Mouse (Mus musculus): ENCODE results near the gene AW146154. TPM values are rescaled to one million over a fixed set of nuclear protein-coding genes. Genes with fewer than 3 reads are reported as not detected.
"Not testable (repeated sequence)": the region's sequence is repeated elsewhere in the genome, so short reads cannot be mapped to it uniquely, and the experiment has no call there.

The AW146154 gene
- polyA plus RNA-seq (2014; fragmentation: Nextera tagmentation; extraction: Ambion mirVana): 4.9 and 7.3 TPM in 2 replicates

- Histone ChIP-seq H3K4me2 (peak within 1 kb of the TSS; percentile 88), H3K4me3 (ENCODE audit: low read depth, low read length) (peak within 1 kb of the TSS; percentile 59), H3K27ac (ENCODE audit: low read depth, low read length) (no peak within 1 kb of the TSS), H3K4me1 (ENCODE audit: control insufficient read depth, insufficient read depth, low read length) (no peaks in the 10 kb centered on the region), H3K9me3 (replicated peaks; ENCODE audit: control insufficient read depth, low read length) (no peaks in the 10 kb centered on the region), H3K27me3 (ENCODE audit: control insufficient read depth, insufficient read depth, low read length) (no peaks in the 10 kb centered on the region), H3K36me3 (ENCODE audit: control insufficient read depth, insufficient read depth, low read length) (peaks cover 3% of the 10 kb centered on the region; the same call in 1 of the 2 replicates), H3K9ac (ENCODE audit: low read depth, low read length) (peak within 1 kb of the TSS; percentile 77)
- ATAC-seq (replicated peaks; ENCODE audit: insufficient number of reproducible peaks, low FRiP score, low TSS enrichment): peak; percentile 97
- WGBS (ENCODE audit: insufficient replicate concordance): 0% methylated on average over 18 of the region's 18 CpGs
These were observed at the start of gene AW146154, which contains the start of gene Gm20449 for GRCm38 (mm10) chr7:41499389-41500049. TSS of gene AW146154 (minus strand) at chr7:41499890. TSS of gene Gm20449 (minus strand) at chr7:41499417.

- Histone ChIP-seq H3K4me3 (ENCODE audit: low read depth, low read length) (no peak overlapping the region), H3K36me3 (ENCODE audit: control insufficient read depth, insufficient read depth, low read length) (no peaks in the 10 kb centered on the region), H3K27ac (ENCODE audit: low read depth, low read length) (no peak overlapping the region), H3K9me3 (replicated peaks; ENCODE audit: control insufficient read depth, low read length) (no peaks in the 10 kb centered on the region; the same call in 1 of the 2 replicates), H3K9ac (ENCODE audit: low read depth, low read length) (no peak overlapping the region), H3K4me1 (ENCODE audit: control insufficient read depth, insufficient read depth, low read length) (no peaks in the 10 kb centered on the region), H3K27me3 (ENCODE audit: control insufficient read depth, insufficient read depth, low read length) (no peaks in the 10 kb centered on the region), H3K4me2 (no peak overlapping the region)
- no peak for ATAC-seq (replicated peaks; ENCODE audit: insufficient number of reproducible peaks, low FRiP score, low TSS enrichment)
- WGBS (ENCODE audit: insufficient replicate concordance): 83% methylated on average over 3 of the region's 3 CpGs
These were observed 13.0 kb upstream of the AW146154 start for GRCm38 (mm10) chr7:41512672-41513071.

- ATAC-seq (replicated peaks; ENCODE audit: insufficient number of reproducible peaks, low FRiP score, low TSS enrichment): no peak
These were observed 12.5 kb upstream of the AW146154 start for GRCm38 (mm10) chr7:41512207-41512606.

GRCm38 (mm10) chr7:41502402-41502801 lies 2.7 kb upstream of the AW146154 start:
- 35% methylated on average over 1 of the region's 1 CpGs for WGBS (ENCODE audit: insufficient replicate concordance)
- no peak overlapping the region for H3K27ac ChIP-seq (ENCODE audit: low read depth, low read length)
- no peak overlapping the region for H3K4me3 ChIP-seq (ENCODE audit: low read depth, low read length)
- no peaks in the 10 kb centered on the region for H3K36me3 ChIP-seq (ENCODE audit: control insufficient read depth, insufficient read depth, low read length)
- no peak for ATAC-seq (replicated peaks; ENCODE audit: insufficient number of reproducible peaks, low FRiP score, low TSS enrichment)
- H3K27me3 ChIP-seq (ENCODE audit: control insufficient read depth, insufficient read depth, low read length): no peaks in the 10 kb centered on the region
- no peak overlapping the region for H3K4me2 ChIP-seq
- H3K4me1 ChIP-seq (ENCODE audit: control insufficient read depth, insufficient read depth, low read length): no peaks in the 10 kb centered on the region
- no peaks in the 10 kb centered on the region for H3K9me3 ChIP-seq (replicated peaks; ENCODE audit: control insufficient read depth, low read length)
- H3K9ac ChIP-seq (ENCODE audit: low read depth, low read length): no peak overlapping the region

More at GRCm38 (mm10) chr7:41512207-41512606, 12.5 kb upstream of the AW146154 start:
- no peaks in the 10 kb centered on the region for H3K27me3 ChIP-seq (ENCODE audit: control insufficient read depth, insufficient read depth, low read length)
- WGBS (ENCODE audit: insufficient replicate concordance): 13% methylated on average over 1 of the region's 1 CpGs
- H3K36me3 ChIP-seq (ENCODE audit: control insufficient read depth, insufficient read depth, low read length): no peaks in the 10 kb centered on the region
- H3K4me3 ChIP-seq (ENCODE audit: low read depth, low read length): no peak overlapping the region
- H3K4me1 ChIP-seq (ENCODE audit: control insufficient read depth, insufficient read depth, low read length): no peaks in the 10 kb centered on the region
- no peak overlapping the region for H3K9ac ChIP-seq (ENCODE audit: low read depth, low read length)
- H3K27ac ChIP-seq (ENCODE audit: low read depth, low read length): no peak overlapping the region
- H3K4me2 ChIP-seq: no peak overlapping the region
- H3K9me3 ChIP-seq (replicated peaks; ENCODE audit: control insufficient read depth, low read length): no peaks in the 10 kb centered on the region; the same call in 1 of the 2 replicates

GRCm38 (mm10) chr7:41500151-41500934 lies 653 bp upstream of the AW146154 start:
- Histone ChIP-seq H3K9ac (ENCODE audit: low read depth, low read length) (peak overlapping the region; percentile 52; the same call in 1 of the 2 replicates), H3K36me3 (ENCODE audit: control insufficient read depth, insufficient read depth, low read length) (no peaks in the 10 kb centered on the region), H3K4me3 (ENCODE audit: low read depth, low read length) (peak overlapping the region; percentile 59), H3K4me1 (ENCODE audit: control insufficient read depth, insufficient read depth, low read length) (no peaks in the 10 kb centered on the region), H3K4me2 (peak overlapping the region; percentile 88), H3K9me3 (replicated peaks; ENCODE audit: control insufficient read depth, low read length) (no peaks in the 10 kb centered on the region), H3K27ac (ENCODE audit: low read depth, low read length) (no peak overlapping the region), H3K27me3 (ENCODE audit: control insufficient read depth, insufficient read depth, low read length) (no peaks in the 10 kb centered on the region)
- WGBS (ENCODE audit: insufficient replicate concordance): 17% methylated on average over 22 of the region's 22 CpGs
- peak; percentile 36; the same call in 1 of the 2 replicates for ATAC-seq (replicated peaks; ENCODE audit: insufficient number of reproducible peaks, low FRiP score, low TSS enrichment)

- H3K27me3 ChIP-seq (ENCODE audit: control insufficient read depth, insufficient read depth, low read length); H3K4me1 ChIP-seq (ENCODE audit: control insufficient read depth, insufficient read depth, low read length); H3K27ac ChIP-seq (ENCODE audit: low read depth, low read length); H3K9me3 ChIP-seq (replicated peaks; ENCODE audit: control insufficient read depth, low read length); H3K36me3 ChIP-seq (ENCODE audit: control insufficient read depth, insufficient read depth, low read length): not testable (repeated sequence)
- peak overlapping the region; percentile 88 for H3K4me2 ChIP-seq
- peak; percentile 65 for ATAC-seq (replicated peaks; ENCODE audit: insufficient number of reproducible peaks, low FRiP score, low TSS enrichment)
- H3K4me3 ChIP-seq (ENCODE audit: low read depth, low read length): peak overlapping the region; percentile 59
- H3K9ac ChIP-seq (ENCODE audit: low read depth, low read length): peak overlapping the region; percentile 77
- 0% methylated on average over 6 of the region's 6 CpGs for WGBS (ENCODE audit: insufficient replicate concordance)
These were observed 687 bp downstream of the AW146154 start for GRCm38 (mm10) chr7:41499018-41499388.

GRCm38 (mm10) chr7:41498464-41498863 lies 1.2 kb downstream of the AW146154 start:
- Histone ChIP-seq H3K4me3 (ENCODE audit: low read depth, low read length) (peak overlapping the region; percentile 59), H3K4me2 (peak overlapping the region; percentile 88)
- not testable (repeated sequence) for H3K27me3 ChIP-seq (ENCODE audit: control insufficient read depth, insufficient read depth, low read length); H3K4me1 ChIP-seq (ENCODE audit: control insufficient read depth, insufficient read depth, low read length); H3K36me3 ChIP-seq (ENCODE audit: control insufficient read depth, insufficient read depth, low read length); H3K9ac ChIP-seq (ENCODE audit: low read depth, low read length); H3K27ac ChIP-seq (ENCODE audit: low read depth, low read length); ATAC-seq (replicated peaks; ENCODE audit: insufficient number of reproducible peaks, low FRiP score, low TSS enrichment); H3K9me3 ChIP-seq (replicated peaks; ENCODE audit: control insufficient read depth, low read length)
- 65% methylated on average over 2 of the region's 4 CpGs for WGBS (ENCODE audit: insufficient replicate concordance)

DNA sequence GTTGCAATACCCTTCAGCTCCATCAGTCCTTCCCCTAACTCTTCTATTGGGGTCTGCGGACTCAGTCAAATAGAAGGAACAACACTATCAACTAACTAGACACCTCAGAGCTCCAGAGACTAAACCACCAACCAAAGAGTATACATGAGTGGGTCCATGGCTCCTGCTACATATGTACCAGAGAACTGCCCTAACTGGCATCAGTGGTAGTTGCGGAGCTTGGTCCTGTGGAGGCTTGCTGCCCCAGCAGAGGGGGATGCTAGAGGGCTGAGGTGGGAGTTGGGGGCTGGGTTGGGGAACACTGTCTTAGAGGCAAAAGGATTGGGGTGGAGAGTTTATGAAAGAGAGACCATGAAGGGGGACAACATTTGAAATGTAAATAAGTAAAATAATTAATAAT lies 1.8 kb downstream of the AW146154 start:
- Histone ChIP-seq H3K4me2 (no peak overlapping the region), H3K27me3 (ENCODE audit: control insufficient read depth, insufficient read depth, low read length) (no peaks in the 10 kb centered on the region), H3K36me3 (ENCODE audit: control insufficient read depth, insufficient read depth, low read length) (peaks cover 3% of the 10 kb centered on the region; the same call in 1 of the 2 replicates), H3K4me1 (ENCODE audit: control insufficient read depth, insufficient read depth, low read length) (no peaks in the 10 kb centered on the region), H3K4me3 (ENCODE audit: low read depth, low read length) (no peak overlapping the region), H3K27ac (ENCODE audit: low read depth, low read length) (no peak overlapping the region), H3K9ac (ENCODE audit: low read depth, low read length) (no peak overlapping the region), H3K9me3 (replicated peaks; ENCODE audit: control insufficient read depth, low read length) (no peaks in the 10 kb centered on the region)
- WGBS (ENCODE audit: insufficient replicate concordance): 98% methylated on average over 2 of the region's 2 CpGs
- ATAC-seq (replicated peaks; ENCODE audit: insufficient number of reproducible peaks, low FRiP score, low TSS enrichment): no peak

All from heart, embryonic 11.5 days (tissue).